In genomic region chr11:114578551-114578950, GRCm38 (mm10) we compare ENCODE assay signal across 19 mouse cellular contexts.
"Had no signal": no experiment of that assay in that cellular context is flagged by ENCODE, and none has a peak within 500 bp of the region (broad histone marks: within the 10 kb centered on the region; RNA-seq: fewer than 3 reads in every experiment).

No protein-coding gene starts in this region.

- H3K9me3 ChIP-seq: liver, embryonic 13.5 days; stomach, embryonic 15.5 days had no signal

- H3K36me3 ChIP-seq: liver, embryonic 13.5 days; midbrain, embryonic 10.5 days; midbrain, embryonic 13.5 days; neural tube, embryonic 13.5 days; stomach, embryonic 15.5 days had no signal

- H3K4me3 ChIP-seq: layer of hippocampus, adult 2 months; liver, embryonic 13.5 days; midbrain, embryonic 10.5 days; midbrain, embryonic 13.5 days; myocyte; neural tube, embryonic 13.5 days; stomach, embryonic 15.5 days had no signal

- H3K4me1 ChIP-seq: liver, embryonic 13.5 days; midbrain, embryonic 10.5 days; midbrain, embryonic 13.5 days; neural tube, embryonic 13.5 days; stomach, embryonic 15.5 days had no signal

- H3K4me2 ChIP-seq: liver, embryonic 13.5 days; lung, embryonic 14.5 days; midbrain, embryonic 13.5 days; neural tube, embryonic 13.5 days; stomach, embryonic 15.5 days had no signal

- H3K27ac ChIP-seq: kidney, postnatal 0 days; layer of hippocampus, adult 2 months; liver, embryonic 13.5 days; macrophage; midbrain, embryonic 10.5 days; midbrain, embryonic 13.5 days; neural tube, embryonic 13.5 days; stomach, embryonic 15.5 days had no signal

- H3K9ac ChIP-seq: liver, embryonic 13.5 days; lung, embryonic 14.5 days; midbrain, embryonic 13.5 days; neural tube, embryonic 13.5 days; stomach, embryonic 15.5 days had no signal

- ATAC-seq: lung, postnatal 0 days; midbrain, embryonic 13.5 days; midbrain, embryonic 16.5 days had no signal

- DNase-seq: kidney, adult 2 months; kidney, postnatal 25 days; layer of hippocampus, adult 9-11 months; liver, embryonic 13.5 days; lung, embryonic 14.5 days; retina, postnatal 1 day; right cerebral cortex, postnatal 25 days; spleen, adult 18-20 months; thymus, postnatal 25 days had no signal

- H3K27me3 ChIP-seq: liver, embryonic 13.5 days; midbrain, embryonic 13.5 days; neural tube, embryonic 13.5 days; stomach, embryonic 15.5 days had no signal
